Mouse (Mus musculus) lung, embryonic 14.5 days (tissue): ENCODE results near the gene Wdr70. TPM values are rescaled to one million over a fixed set of nuclear protein-coding genes. Genes with fewer than 3 reads are reported as not detected.

Source experiments
- ATAC-seq: fragments of 200-750 bp; cut with Nextera tagmentation; 2 replicates; pipeline ENCODE4 v1.8.0; 2017; ENCODE audit warnings: mild to moderate bottlenecking, moderate TSS enrichment, moderate library complexity; ENCODE audit not compliant: insufficient read depth
- DNase-seq: peaks from one replicate; pipeline ENCODE4 v3.0.0-alpha.2; 2015
- H3K27ac ChIP-seq: fragments of 300-500 bp; sonication (generic); 2 replicates; pipeline ENCODE4 v1.5.1; 2014; ENCODE audit warnings: low read depth, mild to moderate bottlenecking, moderate library complexity
- H3K27me3 ChIP-seq: fragments of 300-500 bp; sonication (generic); 2 replicates; pipeline ENCODE4 v1.6.1; 2014; ENCODE audit warnings: low read length, control low read depth; ENCODE audit not compliant: insufficient read depth
- H3K36me3 ChIP-seq: fragments of 300-500 bp; sonication (generic); 2 replicates; pipeline ENCODE4 v1.6.1; 2014; ENCODE audit warnings: control low read depth; ENCODE audit not compliant: insufficient read depth
- H3K4me1 ChIP-seq: fragments of 300-500 bp; sonication (generic); 2 replicates; pipeline ENCODE4 v1.6.1; 2014; ENCODE audit warnings: antibody characterized with exemption, control low read depth; ENCODE audit not compliant: insufficient read depth
- H3K4me2 ChIP-seq: fragments of 300-500 bp; sonication (generic); 2 replicates; pipeline ENCODE4 v1.6.1; 2014; ENCODE audit warnings: mild to moderate bottlenecking
- H3K4me3 ChIP-seq: fragments of 300-500 bp; sonication (generic); 2 replicates; pipeline ENCODE4 v1.5.1; 2014; ENCODE audit warnings: low read depth, low read length
- H3K9ac ChIP-seq: fragments of 300-500 bp; sonication (generic); 2 replicates; pipeline ENCODE4 v1.6.1; 2014
- H3K9me3 ChIP-seq: fragments of 300-500 bp; sonication (generic); 2 replicates; pipeline ENCODE4 v1.6.1; 2016; ENCODE audit warnings: low read depth, low read length, control low read depth
- CTCF ChIP-seq: IDR thresholded peaks from 2 replicates; pipeline ENCODE4 v1.5.1; 2016; ENCODE audit warnings: antibody characterized with exemption, low read depth
- WGBS: fragments of 180-500 bp; shearing (Covaris S2); extraction: QIAGEN DNeasy Blood & Tissue Kit; methylation state at CpG from one replicate; pipeline ENCODE4 v1.1.7; 2014; 5-methylcytosine and 5-hydroxymethylcytosine counted together
- polyA plus RNA-seq: library from polyadenylated mRNA; unstranded; fragments of >200 nt; fragmentation: Nextera tagmentation; extraction: Ambion mirVana; gene quantifications from 2 replicates; pipeline ENCODE4 v1.2.1, GENCODE M21; 2014

The Wdr70 gene
- polyA plus RNA-seq, 1 experiment from 2014 or later = 52.7 TPM

GRCm38 (mm10) chr15:7976775-7977174, 122.2 kb downstream of the Wdr70 start:
- Histone ChIP-seq H3K9me3 (no peaks in the 10 kb centered on the region), H3K4me2 (no peak overlapping the region), H3K36me3 (peaks cover 4% of the 10 kb centered on the region; the same call in 1 of the 2 replicates), H3K4me1 (no peaks in the 10 kb centered on the region), H3K27ac (no peak overlapping the region), H3K4me3 (no peak overlapping the region), H3K9ac (no peak overlapping the region), H3K27me3 (no peaks in the 10 kb centered on the region)
- 69% methylated on average over 9 of the region's 9 CpGs for WGBS
- TF ChIP-seq CTCF = no peak
- DNase-seq (no peak), ATAC-seq (no peak)

GRCm38 (mm10) chr15:7974368-7974767, 124.6 kb downstream of the Wdr70 start:
- no peak for ATAC-seq
- Histone ChIP-seq H3K4me2 (no peak overlapping the region), H3K4me1 (no peaks in the 10 kb centered on the region), H3K4me3 (no peak overlapping the region), H3K9ac (no peak overlapping the region), H3K9me3 (no peaks in the 10 kb centered on the region), H3K27me3 (no peaks in the 10 kb centered on the region), H3K36me3 (peaks cover 4% of the 10 kb centered on the region; the same call in 1 of the 2 replicates), H3K27ac (no peak overlapping the region)
- peak; percentile 36 for DNase-seq
- peak; percentile 55 for TF ChIP-seq CTCF
- WGBS = 82% methylated on average over 8 of the region's 8 CpGs

GRCm38 (mm10) chr15:7972528-7972927, 126.5 kb downstream of the Wdr70 start:
- no peaks in the 10 kb centered on the region for H3K27me3 ChIP-seq
- 89% methylated on average over 5 of the region's 5 CpGs for WGBS

GRCm38 (mm10) chr15:7962786-7963185, 136.2 kb downstream of the Wdr70 start:
- no peaks in the 10 kb centered on the region for H3K36me3 ChIP-seq
- no peak overlapping the region for H3K4me3 ChIP-seq
- H3K9me3 ChIP-seq = no peaks in the 10 kb centered on the region
- H3K4me2 ChIP-seq = no peak overlapping the region
- H3K27me3 ChIP-seq = no peaks in the 10 kb centered on the region
- TF ChIP-seq CTCF = no peak
- DNase-seq (no peak), ATAC-seq (no peak)
- 79% methylated on average over 6 of the region's 6 CpGs for WGBS
- no peak overlapping the region for H3K9ac ChIP-seq
- no peak overlapping the region for H3K27ac ChIP-seq
- no peaks in the 10 kb centered on the region for H3K4me1 ChIP-seq

More at GRCm38 (mm10) chr15:7972528-7972927, 126.5 kb downstream of the Wdr70 start:
- H3K9me3 ChIP-seq = no peaks in the 10 kb centered on the region
- TF ChIP-seq CTCF = no peak
- ATAC-seq (no peak), DNase-seq (no peak)
- H3K36me3 ChIP-seq = peaks cover 4% of the 10 kb centered on the region; the same call in 1 of the 2 replicates
- no peaks in the 10 kb centered on the region for H3K4me1 ChIP-seq
- no peak overlapping the region for H3K4me2 ChIP-seq
- no peak overlapping the region for H3K27ac ChIP-seq
- H3K9ac ChIP-seq = no peak overlapping the region
- no peak overlapping the region for H3K4me3 ChIP-seq

- Histone ChIP-seq H3K9ac (no peak overlapping the region), H3K9me3 (no peaks in the 10 kb centered on the region), H3K4me3 (no peak overlapping the region), H3K36me3 (no peaks in the 10 kb centered on the region), H3K4me1 (no peaks in the 10 kb centered on the region), H3K27me3 (no peaks in the 10 kb centered on the region), H3K27ac (no peak overlapping the region), H3K4me2 (no peak overlapping the region)
- 37% methylated on average over 2 of the region's 2 CpGs for WGBS
- ATAC-seq = no peak
- no peak for DNase-seq
- TF ChIP-seq CTCF = no peak
Measured at GRCm38 (mm10) chr15:7961489-7961888, 137.5 kb downstream of the Wdr70 start.

GRCm38 (mm10) chr15:7956899-7957298, 142.1 kb downstream of the Wdr70 start:
- no peak overlapping the region for H3K9ac ChIP-seq
- TF ChIP-seq CTCF = no peak

GRCm38 (mm10) chr15:7950561-7950960, 148.4 kb downstream of the Wdr70 start:
- Histone ChIP-seq H3K27me3 (no peaks in the 10 kb centered on the region), H3K27ac (no peak overlapping the region), H3K36me3 (no peaks in the 10 kb centered on the region), H3K9me3 (no peaks in the 10 kb centered on the region), H3K4me3 (no peak overlapping the region), H3K9ac (no peak overlapping the region), H3K4me2 (no peak overlapping the region), H3K4me1 (no peaks in the 10 kb centered on the region)
- 89% methylated on average over 7 of the region's 7 CpGs for WGBS
- no peak for ATAC-seq
- no peak for DNase-seq
- no peak for TF ChIP-seq CTCF

More at GRCm38 (mm10) chr15:7956899-7957298, 142.1 kb downstream of the Wdr70 start:
- Histone ChIP-seq H3K4me3 (no peak overlapping the region), H3K27me3 (no peaks in the 10 kb centered on the region), H3K9me3 (no peaks in the 10 kb centered on the region), H3K4me2 (no peak overlapping the region), H3K36me3 (no peaks in the 10 kb centered on the region), H3K4me1 (no peaks in the 10 kb centered on the region), H3K27ac (no peak overlapping the region)
- WGBS = 75% methylated on average over 1 of the region's 1 CpGs
- ATAC-seq = no peak
- no peak for DNase-seq

- Histone ChIP-seq H3K4me3 (no peak overlapping the region), H3K27ac (no peak overlapping the region), H3K9ac (no peak overlapping the region), H3K27me3 (no peaks in the 10 kb centered on the region), H3K9me3 (no peaks in the 10 kb centered on the region), H3K36me3 (no peaks in the 10 kb centered on the region), H3K4me1 (no peaks in the 10 kb centered on the region), H3K4me2 (no peak overlapping the region)
- WGBS = 45% methylated on average over 3 of the region's 3 CpGs
- DNase-seq (no peak), ATAC-seq (no peak)
- no peak for TF ChIP-seq CTCF
Measured at GRCm38 (mm10) chr15:7941690-7942089, 157.3 kb downstream of the Wdr70 start.
